Mouse (Mus musculus) bone marrow macrophage, adult 2 months (primary cell): ENCODE results near the gene Prkab2. TPM values are rescaled to one million over a fixed set of nuclear protein-coding genes. Genes with fewer than 3 reads are reported as not detected.

Source experiments
- H3K27ac ChIP-seq: 2 replicates; pipeline ENCODE4 v1.5.1; 2012; ENCODE audit warnings: low read depth, low read length; ENCODE audit not compliant: insufficient read depth
- H3K4me1 ChIP-seq: 2 replicates; pipeline ENCODE4 v1.6.1; 2012; ENCODE audit warnings: low read length; ENCODE audit not compliant: control insufficient read depth, insufficient read depth
- H3K4me3 ChIP-seq: 2 replicates; pipeline ENCODE4 v1.5.1; 2012; ENCODE audit warnings: mild to moderate bottlenecking, low read length, moderate library complexity; ENCODE audit not compliant: insufficient read depth
- CTCF ChIP-seq: IDR thresholded peaks from 2 replicates; pipeline ENCODE4 v1.5.1; 2012; ENCODE audit warnings: low read depth, mild to moderate bottlenecking, low read length, moderate library complexity
- POLR2A ChIP-seq: IDR thresholded peaks from 2 replicates; pipeline ENCODE4 v1.6.1; 2012; ENCODE audit warnings: mild to moderate bottlenecking, low read depth, low read length, borderline replicate concordance
- polyA plus RNA-seq: library from polyadenylated mRNA; stranded (reverse); fragments of >200 nt; gene quantifications from 2 replicates; pipeline ENCODE4 v1.2.4, GENCODE M21; 2012; ENCODE audit not compliant: missing spikeins, insufficient read depth, insufficient read length

Gene Prkab2
- polyA plus RNA-seq, 1 experiment, result 9.0 TPM

- Histone ChIP-seq H3K27ac (no peak overlapping the region), H3K4me3 (no peak overlapping the region), H3K4me1 (peaks cover 9% of the 10 kb centered on the region)
- TF ChIP-seq CTCF, result no peak
- no peak for TF ChIP-seq POLR2A
Observed at GRCm38 (mm10) chr3:97624611-97625010, 33.4 kb upstream of the Prkab2 start.

GRCm38 (mm10) chr3:97627893-97628292 lies 30.1 kb upstream of the Prkab2 start:
- TF ChIP-seq CTCF, result no peak
- TF ChIP-seq POLR2A, result no peak
- H3K4me3 ChIP-seq, result no peak overlapping the region
- H3K27ac ChIP-seq, result no peak overlapping the region
- H3K4me1 ChIP-seq, result peaks cover 9% of the 10 kb centered on the region

GRCm38 (mm10) chr3:97628391-97629001 lies 29.5 kb upstream of the Prkab2 start, which contains the start of gene Fmo5:
Gene Fmo5 (plus strand): TSS chr3:97628804.
- H3K27ac ChIP-seq, result no peak within 1 kb of the TSS
- peak within 1 kb of the TSS; percentile 55 for H3K4me3 ChIP-seq
- peaks cover 9% of the 10 kb centered on the region for H3K4me1 ChIP-seq
- no peak for TF ChIP-seq POLR2A
- no peak for TF ChIP-seq CTCF

- no peak overlapping the region for H3K27ac ChIP-seq
- TF ChIP-seq CTCF (no peak), POLR2A (no peak)
- H3K4me1 ChIP-seq, result peaks cover 15% of the 10 kb centered on the region
- no peak overlapping the region for H3K4me3 ChIP-seq
Observed at GRCm38 (mm10) chr3:97629941-97630340, 28.1 kb upstream of the Prkab2 start.

- no peak overlapping the region for H3K27ac ChIP-seq
- peaks cover 15% of the 10 kb centered on the region for H3K4me1 ChIP-seq
- no peak for TF ChIP-seq POLR2A
- no peak for TF ChIP-seq CTCF
- H3K4me3 ChIP-seq, result no peak overlapping the region
Observed at GRCm38 (mm10) chr3:97630746-97631145, 27.2 kb upstream of the Prkab2 start.

- H3K4me3 ChIP-seq, result no peak overlapping the region
- peaks cover 15% of the 10 kb centered on the region for H3K4me1 ChIP-seq
- TF ChIP-seq CTCF (no peak), POLR2A (no peak)
- H3K27ac ChIP-seq, result no peak overlapping the region
Observed at GRCm38 (mm10) chr3:97631258-97631860, 26.6 kb upstream of the Prkab2 start.

- Histone ChIP-seq H3K4me3 (no peak overlapping the region), H3K27ac (no peak overlapping the region), H3K4me1 (peaks cover 11% of the 10 kb centered on the region)
- TF ChIP-seq POLR2A (no peak), CTCF (no peak)
Observed at GRCm38 (mm10) chr3:97633456-97633855, 24.5 kb upstream of the Prkab2 start.

- no peak overlapping the region for H3K4me3 ChIP-seq
- peaks cover 6% of the 10 kb centered on the region for H3K4me1 ChIP-seq
- no peak for TF ChIP-seq CTCF
- TF ChIP-seq POLR2A, result no peak
- no peak overlapping the region for H3K27ac ChIP-seq
Observed at GRCm38 (mm10) chr3:97634288-97634761, 23.7 kb upstream of the Prkab2 start.

GRCm38 (mm10) chr3:97641396-97641795 lies 16.6 kb upstream of the Prkab2 start:
- H3K4me3 ChIP-seq, result no peak overlapping the region
- no peak overlapping the region for H3K27ac ChIP-seq
- no peaks in the 10 kb centered on the region for H3K4me1 ChIP-seq
- TF ChIP-seq CTCF (no peak), POLR2A (no peak)

- Histone ChIP-seq H3K27ac (no peak overlapping the region), H3K4me3 (no peak overlapping the region)
Observed at GRCm38 (mm10) chr3:97642001-97642400, 16.0 kb upstream of the Prkab2 start.

More at GRCm38 (mm10) chr3:97642001-97642400, 16.0 kb upstream of the Prkab2 start:
- no peaks in the 10 kb centered on the region for H3K4me1 ChIP-seq
- no peak for TF ChIP-seq CTCF
- TF ChIP-seq POLR2A, result no peak
